Mouse (Mus musculus) spleen, postnatal 0 days (tissue): ENCODE results near the gene Kcnq1. TPM values are rescaled to one million over a fixed set of nuclear protein-coding genes. Genes with fewer than 3 reads are reported as not detected.

Experiments used
- polyA plus RNA-seq: library from polyadenylated mRNA; unstranded; fragments of >200 nt; fragmentation: Nextera tagmentation; extraction: Ambion mirVana; gene quantifications from 2 replicates; pipeline ENCODE4 v1.2.1, GENCODE M21; 2015

The Kcnq1 gene
- 0.78 and 0.87 TPM in 2 replicates for polyA plus RNA-seq

GRCm38 (mm10) chr7:143106062-143106461 lies at the start of gene Kcnq1:
TSS of gene Kcnq1 (plus strand) at chr7:143106362.

GRCm38 (mm10) chr7:143068882-143069591 lies 37.1 kb upstream of the Kcnq1 start, which contains the start of gene Tssc4:
TSS of gene Tssc4 (plus strand) at chr7:143069249.

GRCm38 (mm10) chr7:143094592-143095553 lies 11.3 kb upstream of the Kcnq1 start, which contains the start of gene Trpm5:
TSS of gene Trpm5 (minus strand) at chr7:143094642.

GRCm38 (mm10) chr7:143460874-143461273 lies 354.7 kb downstream of the Kcnq1 start, which contains the start of gene Cdkn1c:
TSS of gene Cdkn1c (minus strand) at chr7:143461050.

GRCm38 (mm10) chr7:143473347-143474101 lies 367.4 kb downstream of the Kcnq1 start, which contains the start of gene Slc22a18:
TSS of gene Slc22a18 (plus strand) at chr7:143473736.

Other genes starting within 250 kb of the Kcnq1 start
- gene Th, start 175.2 kb upstream of the Kcnq1 start, polyA plus RNA-seq = not detected in 2 replicates
- gene Ascl2, start 137.1 kb upstream of the Kcnq1 start, polyA plus RNA-seq = 1.3 and 2.0 TPM in 2 replicates
- gene Tspan32, start 101.3 kb upstream of the Kcnq1 start, polyA plus RNA-seq = 107 and 111 TPM in 2 replicates
- gene Cd81, start 53.6 kb upstream of the Kcnq1 start, polyA plus RNA-seq = 198 and 246 TPM in 2 replicates
- 50.7 and 50.9 TPM in 2 replicates for gene Tssc4, start 37.1 kb upstream of the Kcnq1 start, polyA plus RNA-seq
- 0.77 and 0.91 TPM in 2 replicates for gene Trpm5, start 11.7 kb upstream of the Kcnq1 start, polyA plus RNA-seq